Mouse (Mus musculus) lung, embryonic 14.5 days (tissue): ENCODE data around the gene Fam110a. TPM values are rescaled to one million over a fixed set of nuclear protein-coding genes. Genes with fewer than 3 reads are reported as not detected.
"Not testable (repeated sequence)": the region's sequence is repeated elsewhere in the genome, so short reads cannot be mapped to it uniquely, and the experiment has no call there.

Experiments used
- ATAC-seq: fragments of 200-750 bp; cut with Nextera tagmentation; 2 replicates; pipeline ENCODE4 v1.8.0; 2017; ENCODE audit warnings: mild to moderate bottlenecking, moderate TSS enrichment, moderate library complexity; ENCODE audit not compliant: insufficient read depth
- DNase-seq: peaks from one replicate; pipeline ENCODE4 v3.0.0-alpha.2; 2015
- H3K27ac ChIP-seq: fragments of 300-500 bp; sonication (generic); 2 replicates; pipeline ENCODE4 v1.5.1; 2014; ENCODE audit warnings: low read depth, mild to moderate bottlenecking, moderate library complexity
- H3K27me3 ChIP-seq: fragments of 300-500 bp; sonication (generic); 2 replicates; pipeline ENCODE4 v1.6.1; 2014; ENCODE audit warnings: low read length, control low read depth; ENCODE audit not compliant: insufficient read depth
- H3K36me3 ChIP-seq: fragments of 300-500 bp; sonication (generic); 2 replicates; pipeline ENCODE4 v1.6.1; 2014; ENCODE audit warnings: control low read depth; ENCODE audit not compliant: insufficient read depth
- H3K4me1 ChIP-seq: fragments of 300-500 bp; sonication (generic); 2 replicates; pipeline ENCODE4 v1.6.1; 2014; ENCODE audit warnings: antibody characterized with exemption, control low read depth; ENCODE audit not compliant: insufficient read depth
- H3K4me2 ChIP-seq: fragments of 300-500 bp; sonication (generic); 2 replicates; pipeline ENCODE4 v1.6.1; 2014; ENCODE audit warnings: mild to moderate bottlenecking
- H3K4me3 ChIP-seq: fragments of 300-500 bp; sonication (generic); 2 replicates; pipeline ENCODE4 v1.5.1; 2014; ENCODE audit warnings: low read depth, low read length
- H3K9ac ChIP-seq: fragments of 300-500 bp; sonication (generic); 2 replicates; pipeline ENCODE4 v1.6.1; 2014
- H3K9me3 ChIP-seq: fragments of 300-500 bp; sonication (generic); 2 replicates; pipeline ENCODE4 v1.6.1; 2016; ENCODE audit warnings: low read depth, low read length, control low read depth
- CTCF ChIP-seq: IDR thresholded peaks from 2 replicates; pipeline ENCODE4 v1.5.1; 2016; ENCODE audit warnings: antibody characterized with exemption, low read depth
- WGBS: fragments of 180-500 bp; shearing (Covaris S2); extraction: QIAGEN DNeasy Blood & Tissue Kit; methylation state at CpG from one replicate; pipeline ENCODE4 v1.1.7; 2014; 5-methylcytosine and 5-hydroxymethylcytosine counted together
- polyA plus RNA-seq: library from polyadenylated mRNA; unstranded; fragments of >200 nt; fragmentation: Nextera tagmentation; extraction: Ambion mirVana; gene quantifications from 2 replicates; pipeline ENCODE4 v1.2.1, GENCODE M21; 2014

The Fam110a gene
- polyA plus RNA-seq, 1 experiment from 2014 or later: 29.3 TPM

GRCm38 (mm10) chr2:152002529-152002928 is 22.5 kb upstream of the Fam110a start:
- no peaks in the 10 kb centered on the region for H3K36me3 ChIP-seq
- TF ChIP-seq CTCF: no peak
- 43% methylated on average over 6 of the region's 6 CpGs for WGBS

GRCm38 (mm10) chr2:152000735-152001134 is 20.7 kb upstream of the Fam110a start:
- Histone ChIP-seq H3K4me1 (peaks cover 4% of the 10 kb centered on the region; the same call in 1 of the 2 replicates), H3K4me2 (no peak overlapping the region), H3K27me3 (peaks cover 27% of the 10 kb centered on the region), H3K4me3 (no peak overlapping the region), H3K36me3 (no peaks in the 10 kb centered on the region), H3K9me3 (no peaks in the 10 kb centered on the region), H3K9ac (no peak overlapping the region), H3K27ac (no peak overlapping the region)
- WGBS: 58% methylated on average over 6 of the region's 6 CpGs
- ATAC-seq: no peak
- TF ChIP-seq CTCF: no peak
- DNase-seq: no peak

More at GRCm38 (mm10) chr2:152002529-152002928, 22.5 kb upstream of the Fam110a start:
- no peak overlapping the region for H3K27ac ChIP-seq
- no peaks in the 10 kb centered on the region for H3K4me1 ChIP-seq
- ATAC-seq (no peak), DNase-seq (no peak)
- H3K27me3 ChIP-seq: peaks cover 18% of the 10 kb centered on the region; the same call in 1 of the 2 replicates
- H3K4me3 ChIP-seq: no peak overlapping the region
- no peaks in the 10 kb centered on the region for H3K9me3 ChIP-seq
- H3K4me2 ChIP-seq: no peak overlapping the region
- H3K9ac ChIP-seq: no peak overlapping the region

GRCm38 (mm10) chr2:152000291-152000679 is 20.3 kb upstream of the Fam110a start:
- Histone ChIP-seq H3K9ac (no peak overlapping the region), H3K36me3 (no peaks in the 10 kb centered on the region), H3K4me3 (no peak overlapping the region), H3K4me2 (no peak overlapping the region), H3K9me3 (no peaks in the 10 kb centered on the region), H3K27me3 (peaks cover 27% of the 10 kb centered on the region), H3K27ac (no peak overlapping the region), H3K4me1 (peaks cover 4% of the 10 kb centered on the region; the same call in 1 of the 2 replicates)
- 41% methylated on average over 3 of the region's 3 CpGs for whole genome bisulfite sequencing
- TF ChIP-seq CTCF: no peak
- DNase-seq: no peak
- no peak for ATAC-seq

- Histone ChIP-seq H3K4me1 (peaks cover 4% of the 10 kb centered on the region; the same call in 1 of the 2 replicates), H3K27me3 (peaks cover 27% of the 10 kb centered on the region), H3K9ac (no peak overlapping the region), H3K36me3 (no peaks in the 10 kb centered on the region), H3K27ac (no peak overlapping the region), H3K4me3 (no peak overlapping the region), H3K4me2 (peak overlapping the region; percentile 43), H3K9me3 (no peaks in the 10 kb centered on the region)
- TF ChIP-seq CTCF: 0 out of 2 replicates have a peak, but pooled peaks have one; percentile 16
- no peak for DNase-seq
- peak; percentile 16; the same call in 1 of the 2 replicates for ATAC-seq
- 8% methylated on average over 20 of the region's 20 CpGs for WGBS
Observed at GRCm38 (mm10) chr2:151999669-152000290, 19.8 kb upstream of the Fam110a start.

GRCm38 (mm10) chr2:151998932-151999331 is 18.9 kb upstream of the Fam110a start:
- H3K27ac ChIP-seq: no peak overlapping the region
- WGBS: 55% methylated on average over 4 of the region's 4 CpGs
- DNase-seq (no peak), ATAC-seq (no peak)
- peaks cover 27% of the 10 kb centered on the region for H3K27me3 ChIP-seq
- H3K36me3 ChIP-seq: no peaks in the 10 kb centered on the region
- H3K4me3 ChIP-seq: no peak overlapping the region
- no peak overlapping the region for H3K9ac ChIP-seq
- no peaks in the 10 kb centered on the region for H3K9me3 ChIP-seq
- peaks cover 4% of the 10 kb centered on the region; the same call in 1 of the 2 replicates for H3K4me1 ChIP-seq
- H3K4me2 ChIP-seq: no peak overlapping the region
- TF ChIP-seq CTCF: no peak

- H3K4me3 ChIP-seq: no peak overlapping the region
- no peak overlapping the region for H3K4me2 ChIP-seq
- H3K27me3 ChIP-seq: peaks cover 27% of the 10 kb centered on the region
- ATAC-seq: no peak
- H3K36me3 ChIP-seq: no peaks in the 10 kb centered on the region
- TF ChIP-seq CTCF: no peak
- H3K4me1 ChIP-seq: peaks cover 4% of the 10 kb centered on the region; the same call in 1 of the 2 replicates
- H3K9me3 ChIP-seq: no peaks in the 10 kb centered on the region
- H3K27ac ChIP-seq: no peak overlapping the region
- no peak overlapping the region for H3K9ac ChIP-seq
- 66% methylated on average over 9 of the region's 9 CpGs for WGBS
- no peak for DNase-seq
Observed at GRCm38 (mm10) chr2:151998505-151998899, 18.5 kb upstream of the Fam110a start.

- no peak for ATAC-seq
- WGBS: 41% methylated on average over 8 of the region's 8 CpGs
Observed at GRCm38 (mm10) chr2:151997776-151998504, 17.9 kb upstream of the Fam110a start.

GRCm38 (mm10) chr2:151997190-151997575 is 17.2 kb upstream of the Fam110a start:
- H3K27me3 ChIP-seq: peaks cover 27% of the 10 kb centered on the region
- H3K27ac ChIP-seq, DNase-seq, H3K9me3 ChIP-seq, H3K4me3 ChIP-seq, ATAC-seq, H3K4me2 ChIP-seq, H3K9ac ChIP-seq, H3K4me1 ChIP-seq, H3K36me3 ChIP-seq: not testable (repeated sequence)
- 52% methylated on average over 2 of the region's 2 CpGs for WGBS

More at GRCm38 (mm10) chr2:151997776-151998504, 17.9 kb upstream of the Fam110a start:
- H3K4me3 ChIP-seq: no peak overlapping the region
- peaks cover 27% of the 10 kb centered on the region for H3K27me3 ChIP-seq
- H3K9me3 ChIP-seq: no peaks in the 10 kb centered on the region
- no peak overlapping the region for H3K27ac ChIP-seq
- H3K9ac ChIP-seq: no peak overlapping the region
- no peak for DNase-seq
- no peak overlapping the region for H3K4me2 ChIP-seq
- H3K36me3 ChIP-seq: no peaks in the 10 kb centered on the region
- H3K4me1 ChIP-seq: peaks cover 4% of the 10 kb centered on the region; the same call in 1 of the 2 replicates
- no peak for TF ChIP-seq CTCF
